Mouse (Mus musculus) heart, adult 9 months (tissue): ENCODE data around the gene Skp2.
A peak's percentile ranks its signal among the peaks of the same experiment; 100 is the strongest.
"Not testable (repeated sequence)": the region's sequence is repeated elsewhere in the genome, so short reads cannot be mapped to it uniquely, and the experiment has no call there.

ENCODE experiments used
- DNase-seq, 2 experiments: peaks; one replicate each; pipeline ENCODE4 v3.0.0; 2022; ENCODE audit warnings: low spot score in 2 of 2

Gene Skp2

GRCm38 (mm10) chr15:9155325-9155724 is at the start of gene Skp2:
Gene Skp2 (minus strand): TSS chr15:9155425.
- DNase-seq = no peak

GRCm38 (mm10) chr15:9198421-9198820 is 43.2 kb upstream of the Skp2 start:
- DNase-seq = no peak

GRCm38 (mm10) chr15:9192685-9193084 is 37.5 kb upstream of the Skp2 start:
- DNase-seq = not testable (repeated sequence)

GRCm38 (mm10) chr15:9189796-9190195 is 34.6 kb upstream of the Skp2 start:
- no peak for DNase-seq

- DNase-seq = no peak
Measured at GRCm38 (mm10) chr15:9183995-9184394, 28.8 kb upstream of the Skp2 start.

- no peak for DNase-seq
Measured at GRCm38 (mm10) chr15:9177038-9177437, 21.8 kb upstream of the Skp2 start.

GRCm38 (mm10) chr15:9164125-9164524 is 8.9 kb upstream of the Skp2 start:
- DNase-seq = no peak

- DNase-seq = no peak
Measured at GRCm38 (mm10) chr15:9162557-9163070, 7.4 kb upstream of the Skp2 start.

GRCm38 (mm10) chr15:9140684-9141171 is 14.5 kb downstream of the Skp2 start:
- DNase-seq = no peak

- DNase-seq = peak; percentile 95 to 96
Measured at GRCm38 (mm10) chr15:9140252-9140680, 15.0 kb downstream of the Skp2 start, which contains the start of gene Lmbrd2. Gene Lmbrd2 (plus strand): TSS chr15:9140550.

GRCm38 (mm10) chr15:9139447-9139846 is 15.8 kb downstream of the Skp2 start:
- DNase-seq = no peak

- DNase-seq = peak; percentile 24 to 49
Measured at GRCm38 (mm10) chr15:9134891-9135507, 20.2 kb downstream of the Skp2 start.

- no peak for DNase-seq
Measured at GRCm38 (mm10) chr15:9132693-9133443, 22.4 kb downstream of the Skp2 start.

GRCm38 (mm10) chr15:9131499-9131888 is 23.7 kb downstream of the Skp2 start:
- DNase-seq = peak; percentile 15 to 37

- no peak for DNase-seq
Measured at GRCm38 (mm10) chr15:9130772-9131498, 24.3 kb downstream of the Skp2 start.

GRCm38 (mm10) chr15:9127051-9127791 is 28.0 kb downstream of the Skp2 start:
- no peak for DNase-seq

GRCm38 (mm10) chr15:9124856-9125255 is 30.4 kb downstream of the Skp2 start:
- DNase-seq = no peak

- DNase-seq = no peak
Measured at GRCm38 (mm10) chr15:9122989-9123388, 32.2 kb downstream of the Skp2 start.

GRCm38 (mm10) chr15:9120081-9120480 is 35.1 kb downstream of the Skp2 start:
- peak in 1 of 2 experiments; percentile 26 for DNase-seq

GRCm38 (mm10) chr15:9118852-9119251 is 36.4 kb downstream of the Skp2 start:
- DNase-seq = no peak

- no peak for DNase-seq
Measured at GRCm38 (mm10) chr15:9114599-9114998, 40.6 kb downstream of the Skp2 start.
